Mouse (Mus musculus): Measurements from ENCODE around the gene Acp5.
A peak's percentile ranks its signal among the peaks of the same experiment; 100 is the strongest.

GRCm38 (mm10) chr9:22116740-22117426 lies 18.6 kb downstream of the Acp5 start, which contains the start of gene Elof1:
- peak; percentile 1; the same call in 1 of the 2 replicates for TF ChIP-seq CTCF (IDR thresholded peaks at IDR 0.05; ENCODE audit: low read depth)
- TF ChIP-seq EP300 (optimal IDR thresholded peaks at IDR 0.05) = no peak

Measured in stomach, postnatal 0 days (tissue).